Mouse (Mus musculus) gastrocnemius, postnatal 25 days (tissue): ENCODE measurements around the gene Slirp. TPM values are rescaled to one million over a fixed set of nuclear protein-coding genes. Genes with fewer than 3 reads are reported as not detected.
A peak's percentile ranks its signal among the peaks of the same experiment; 100 is the strongest.

ENCODE experiments used
- DNase-seq: peaks from one replicate; pipeline ENCODE4 v3.0.0; 2022
- long read RNA-seq, 2 experiments: library from polyadenylated mRNA; stranded (forward); transcript quantifications; one replicate each; pipeline ENCODE4 v2.0.0; 2021
- total RNA-seq, 2 experiments: library from RNA; stranded (reverse); gene quantifications; 1 replicate in 1 of 2; 2 replicates in 1 of 2; pipeline ENCODE4 v1.2.3; 2021

Gene Slirp
- total RNA-seq = 100 to 1,000 TPM; 135 to 140 TPM
- long read RNA-seq, experiment 1, transcript Slirp-204 (4 exons, 2,701 nt) = major isoform, 355 of 473 reads
- long read RNA-seq, experiment 1, partial matches to known transcripts = 104 of 473 reads
- long read RNA-seq, experiment 1, other reads (novel, unspliced or antisense) = 11 of 473 reads
- long read RNA-seq, experiment 2, transcript Slirp-204 (4 exons, 2,701 nt) = major isoform, 176 of 247 reads
- long read RNA-seq, experiment 2, partial matches to known transcripts = 59 of 247 reads
- long read RNA-seq, experiment 2, other reads (novel, unspliced or antisense) = 9 of 247 reads

- DNase-seq = peak; percentile 85
Observed at GRCm38 (mm10) chr12:87443700-87444122, at the start of gene Slirp, which contains the start of gene Alkbh1. Slirp (plus strand) TSS chr12:87443896. Alkbh1 (minus strand) TSS chr12:87444017.

DNA sequence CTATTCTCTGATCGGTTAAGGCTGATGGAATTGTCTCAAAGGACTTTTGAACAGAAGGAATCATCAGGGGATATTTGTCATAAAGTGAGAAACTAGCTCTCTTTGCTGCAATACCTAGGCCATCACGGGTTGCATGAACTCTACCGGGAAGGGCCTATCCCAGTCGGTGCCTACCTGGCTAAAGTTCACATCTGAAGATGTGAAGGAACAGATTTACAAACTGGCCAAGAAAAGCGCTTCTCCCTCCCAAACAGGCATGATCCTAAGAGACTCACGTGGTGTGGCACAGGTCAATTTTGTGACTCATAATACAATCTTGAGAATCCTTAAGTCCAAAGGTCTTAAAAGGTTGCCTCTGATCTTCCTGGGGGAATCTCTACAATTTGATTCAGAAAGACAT is 49.4 kb upstream of the Slirp start:
- DNase-seq = no peak

DNA sequence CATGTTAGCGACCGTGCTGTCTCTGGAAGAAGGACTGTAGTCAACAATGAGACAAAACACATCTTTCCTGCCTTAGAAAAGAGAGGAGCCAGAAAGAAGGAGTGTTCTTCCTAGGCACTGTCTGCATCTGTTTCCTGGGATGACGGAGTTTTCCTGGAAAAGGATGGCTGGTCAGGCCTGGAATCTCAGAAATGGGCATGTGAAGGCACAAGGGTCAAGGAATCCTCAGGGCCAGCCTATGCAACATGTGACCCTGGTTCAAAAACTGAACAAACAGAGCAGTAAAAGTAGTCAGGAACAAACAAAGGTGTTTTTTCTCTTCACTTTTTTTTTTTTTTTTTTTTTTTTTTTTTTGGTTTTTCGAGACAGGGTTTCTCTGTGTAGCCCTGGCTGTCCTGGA is 46.6 kb upstream of the Slirp start:
- no peak for DNase-seq

DNA sequence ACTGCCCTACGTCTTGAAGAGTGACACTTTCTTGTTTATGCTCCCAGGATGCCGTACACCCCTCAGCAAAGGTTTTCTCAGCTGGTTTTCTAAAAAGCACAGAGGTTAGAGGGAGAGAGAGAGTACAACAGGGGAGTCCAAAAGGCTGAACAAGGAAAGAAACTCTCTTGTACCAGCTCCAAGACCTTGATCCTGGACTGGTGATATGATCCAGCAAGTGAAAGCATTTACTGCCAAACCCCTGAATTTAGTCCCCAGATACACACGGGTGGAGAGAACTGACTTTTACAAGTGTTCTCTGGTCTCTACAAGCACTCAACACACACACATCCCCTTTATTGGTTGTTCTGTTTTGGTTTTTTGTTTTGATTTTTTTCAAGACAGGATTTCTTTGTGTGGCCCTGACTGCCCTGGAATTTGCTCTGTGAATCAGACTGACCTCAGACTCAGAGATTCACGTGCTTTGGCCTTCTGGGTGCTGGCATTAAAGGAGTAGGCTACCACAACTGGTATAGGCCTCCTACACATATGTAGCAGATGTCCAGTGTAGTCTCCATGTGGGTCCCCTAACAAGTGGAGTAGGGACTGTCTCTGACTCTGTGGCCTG is 45.8 kb upstream of the Slirp start:
- DNase-seq = no peak

- no peak for DNase-seq
Observed at GRCm38 (mm10) chr12:87399119-87399819, 44.4 kb upstream of the Slirp start.

GRCm38 (mm10) chr12:87401883-87402282 is 41.8 kb upstream of the Slirp start:
- no peak for DNase-seq

DNA sequence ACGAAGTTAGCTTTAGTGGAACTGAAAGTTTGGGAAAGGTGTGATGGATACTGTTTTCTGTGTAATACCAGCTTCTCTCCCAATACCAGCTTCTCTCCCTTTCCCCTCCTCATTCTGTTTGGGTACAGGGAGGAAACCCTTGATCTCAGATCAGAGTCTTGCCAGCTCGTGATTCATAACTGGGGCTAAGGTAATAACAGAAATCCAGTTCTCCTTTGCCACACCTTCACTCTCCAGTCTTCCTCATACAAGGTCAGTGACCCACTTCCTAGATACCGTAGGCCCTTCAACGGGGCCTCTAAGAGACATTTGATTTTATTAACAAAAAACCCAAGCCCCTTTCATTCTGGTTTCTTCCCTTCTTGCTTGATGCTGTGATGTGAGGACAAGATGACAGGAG is 38.5 kb upstream of the Slirp start:
- DNase-seq = no peak

- DNase-seq = no peak
Observed at GRCm38 (mm10) chr12:87405721-87406120, 38.0 kb upstream of the Slirp start.

DNA sequence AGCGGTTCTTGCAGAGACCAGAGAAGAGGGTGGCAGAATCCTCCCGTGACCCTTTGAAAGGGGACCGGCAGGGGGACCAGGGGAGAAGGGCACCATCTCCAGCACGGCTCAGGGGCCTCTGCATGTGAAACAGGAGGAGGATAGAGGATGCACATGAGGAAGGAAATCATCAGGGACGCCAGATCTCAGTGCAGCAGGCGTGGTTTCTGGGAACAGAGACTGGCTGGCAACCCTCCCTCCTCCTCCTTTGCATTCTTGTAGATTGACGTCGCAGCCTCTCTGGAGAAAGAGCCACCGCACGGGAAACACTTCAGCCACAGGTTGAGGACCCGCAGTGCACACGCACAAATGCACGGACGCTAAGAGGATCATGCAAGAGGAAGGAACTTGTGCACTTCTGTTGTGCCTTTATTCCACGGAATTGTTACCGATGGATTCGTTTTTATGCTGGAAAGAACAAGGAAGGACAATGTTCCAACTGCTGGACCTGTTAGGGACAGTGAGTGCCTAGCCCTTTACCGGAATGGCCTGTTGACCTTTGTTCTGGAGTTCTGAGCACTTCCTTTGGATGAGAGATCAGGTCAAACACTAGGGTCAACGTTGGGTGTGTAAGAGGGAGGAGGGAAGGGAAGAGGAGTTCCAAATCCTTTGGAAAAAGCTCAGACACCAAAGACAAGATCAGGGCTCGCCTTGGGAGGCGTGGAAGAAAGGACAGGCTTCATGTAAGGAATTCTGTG is 35.7 kb upstream of the Slirp start:
- DNase-seq = peak; percentile 24

DNA sequence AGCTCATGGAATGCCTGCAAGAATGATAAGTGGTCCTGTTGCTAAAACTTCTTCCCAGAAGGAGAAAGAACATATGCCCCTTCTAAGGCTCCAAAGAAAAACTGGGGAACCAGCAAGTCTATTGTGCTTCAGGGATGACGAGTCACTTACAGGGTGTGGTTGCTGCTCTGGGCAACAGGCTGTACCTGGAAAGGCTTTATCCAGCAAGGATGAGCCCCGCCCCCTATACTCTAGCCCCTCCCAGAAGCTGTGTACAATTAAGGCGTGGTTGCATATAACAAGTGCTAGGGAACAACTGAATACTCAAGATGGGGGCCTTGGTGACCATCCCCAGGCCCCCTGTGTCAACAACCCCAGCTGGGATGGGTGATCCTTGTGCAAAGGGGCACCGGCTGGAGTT is 34.6 kb upstream of the Slirp start:
- DNase-seq = no peak

- DNase-seq = no peak
Observed at GRCm38 (mm10) chr12:87410999-87411398, 32.7 kb upstream of the Slirp start.

DNA sequence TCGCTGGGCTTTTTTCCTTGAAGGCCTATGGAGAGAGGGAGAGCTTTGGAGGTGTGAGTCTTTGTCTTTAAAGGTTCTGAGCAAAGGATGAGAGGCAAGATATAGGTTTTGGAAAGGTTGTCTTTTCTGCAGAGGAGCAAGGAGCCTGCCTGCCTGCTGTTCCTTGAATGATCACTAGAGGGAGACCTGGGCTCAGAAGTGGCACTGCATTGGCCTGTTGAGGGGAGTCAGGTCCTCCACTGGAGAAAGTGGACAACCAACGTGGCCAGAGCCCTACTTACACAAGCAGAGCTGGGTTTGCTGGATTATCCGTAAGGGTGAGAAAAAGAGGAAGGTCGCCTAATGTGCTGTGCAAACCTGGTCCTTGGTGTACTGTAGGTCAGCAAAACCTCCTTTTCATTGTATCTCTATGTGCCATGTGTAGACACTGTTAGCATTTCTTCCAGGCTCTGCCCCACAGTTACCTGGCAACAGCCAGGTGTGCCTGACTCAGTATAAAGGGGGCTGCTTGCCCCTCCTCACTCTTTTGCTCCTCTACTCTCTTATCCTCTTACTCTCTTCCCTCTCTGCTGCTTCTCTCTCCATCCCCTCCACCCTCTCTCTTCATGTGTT is 30.4 kb upstream of the Slirp start:
- DNase-seq = peak; percentile 22

DNA sequence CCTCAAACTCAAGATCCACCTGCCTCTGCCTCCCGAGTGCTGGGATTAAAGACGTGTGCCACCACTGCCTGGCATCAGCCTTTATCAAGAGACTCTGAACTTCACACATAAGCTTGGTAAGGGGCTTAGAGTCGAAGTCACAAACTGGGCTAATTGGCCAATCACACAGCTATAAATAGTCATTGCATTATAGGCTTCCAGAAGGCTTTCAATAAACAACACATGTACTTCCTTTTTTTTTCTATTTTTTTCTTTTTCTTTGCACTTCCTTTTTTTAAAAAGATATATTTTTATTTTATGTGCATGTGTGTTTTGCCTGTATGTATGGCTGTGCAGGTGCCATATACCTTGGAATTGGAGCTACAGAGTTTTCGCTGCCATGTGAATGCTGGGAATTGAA is 28.3 kb upstream of the Slirp start:
- DNase-seq = no peak

DNA sequence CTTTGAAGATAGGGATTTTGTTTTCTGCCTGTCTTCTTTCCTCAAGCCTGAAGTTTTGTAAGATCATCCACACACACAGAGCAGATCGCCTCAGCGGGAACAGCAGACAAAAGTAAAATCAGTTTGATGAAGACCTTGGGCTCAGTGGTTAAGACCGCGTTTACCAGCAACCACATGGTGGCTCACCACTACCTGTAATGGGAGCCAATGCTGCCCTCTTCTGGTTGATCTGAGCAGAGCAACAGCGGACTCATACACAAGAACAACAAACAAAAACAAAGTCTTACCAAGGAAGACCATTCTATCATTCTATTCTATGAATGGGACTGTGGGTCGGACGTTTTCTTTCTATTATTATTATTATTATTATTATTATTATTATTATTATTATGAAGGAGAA is 27.0 kb upstream of the Slirp start:
- no peak for DNase-seq

DNA sequence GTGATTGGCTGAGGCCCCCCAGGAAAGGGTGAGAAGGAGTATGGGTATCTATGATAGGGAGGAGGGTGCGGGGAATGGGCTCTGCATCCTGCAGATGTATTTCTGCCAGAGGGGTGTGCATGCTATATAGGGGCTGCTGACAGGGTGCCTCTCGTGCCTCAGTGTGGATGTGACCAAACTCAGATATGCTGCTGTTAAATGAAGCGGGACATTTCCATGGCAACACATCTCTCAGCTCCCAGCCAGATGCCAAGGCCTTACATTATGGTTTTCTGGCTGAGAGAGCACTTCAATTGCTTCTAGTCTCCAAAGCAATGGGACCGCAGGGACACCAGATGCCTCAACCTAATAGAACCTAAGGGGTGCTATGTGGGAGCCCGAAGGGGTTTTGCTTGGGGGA is 24.8 kb upstream of the Slirp start:
- no peak for DNase-seq

- no peak for DNase-seq
Observed at GRCm38 (mm10) chr12:87419974-87420485, 23.7 kb upstream of the Slirp start.

- no peak for DNase-seq
Observed at GRCm38 (mm10) chr12:87421708-87422507, 21.8 kb upstream of the Slirp start.

GRCm38 (mm10) chr12:87423700-87424099 is 20.0 kb upstream of the Slirp start:
- DNase-seq = no peak

DNA sequence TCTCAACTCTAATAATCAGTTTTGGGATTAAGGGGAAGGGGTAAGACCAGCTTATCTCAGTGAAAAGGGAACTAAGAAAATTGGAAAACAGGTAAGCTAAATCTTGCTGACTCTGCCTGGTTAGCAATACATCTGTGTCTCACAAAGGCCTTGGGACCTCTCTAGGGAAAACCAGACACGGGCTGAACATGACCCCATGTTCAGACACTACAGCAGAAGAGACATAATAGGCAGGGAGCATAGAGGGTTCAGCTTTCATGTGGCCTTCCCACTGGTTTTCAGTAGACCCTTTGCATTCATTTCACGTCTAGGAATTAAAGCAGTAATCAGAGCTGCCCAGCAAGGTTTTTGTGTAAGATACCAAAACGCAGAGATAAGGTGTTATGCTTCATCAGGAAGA is 19.2 kb upstream of the Slirp start:
- no peak for DNase-seq

DNA sequence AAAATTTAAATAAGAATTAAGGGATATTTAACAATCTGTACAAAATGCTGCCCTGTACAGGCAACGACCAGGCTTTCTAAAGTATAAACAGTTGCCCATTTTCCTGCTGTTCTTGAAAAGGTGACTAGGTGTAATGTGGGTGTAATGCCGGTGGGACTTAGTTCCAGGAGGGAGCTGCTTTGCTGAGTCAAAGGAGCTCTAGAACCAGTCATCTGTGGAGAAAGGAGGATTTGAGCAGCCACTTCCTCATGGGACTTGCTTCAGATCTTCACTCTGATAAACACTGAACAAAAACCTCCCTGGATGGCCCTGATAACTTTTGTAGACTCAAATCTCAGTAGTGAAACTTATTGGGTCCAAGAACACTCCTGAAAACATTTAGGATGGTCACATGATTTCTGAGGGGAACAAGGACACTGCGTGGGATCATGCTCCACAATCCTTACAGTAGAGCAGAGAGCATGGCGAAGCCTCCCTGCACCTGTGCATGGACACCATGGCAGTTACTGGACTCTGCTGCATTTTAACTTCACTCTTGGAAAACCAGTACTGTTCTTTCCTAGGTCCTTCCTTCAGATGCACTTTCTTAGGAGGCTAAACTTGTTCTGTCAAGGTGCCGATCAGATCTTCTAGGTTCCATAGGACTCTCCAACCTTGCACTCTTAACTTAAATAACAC is 17.2 kb upstream of the Slirp start:
- DNase-seq = no peak

DNA sequence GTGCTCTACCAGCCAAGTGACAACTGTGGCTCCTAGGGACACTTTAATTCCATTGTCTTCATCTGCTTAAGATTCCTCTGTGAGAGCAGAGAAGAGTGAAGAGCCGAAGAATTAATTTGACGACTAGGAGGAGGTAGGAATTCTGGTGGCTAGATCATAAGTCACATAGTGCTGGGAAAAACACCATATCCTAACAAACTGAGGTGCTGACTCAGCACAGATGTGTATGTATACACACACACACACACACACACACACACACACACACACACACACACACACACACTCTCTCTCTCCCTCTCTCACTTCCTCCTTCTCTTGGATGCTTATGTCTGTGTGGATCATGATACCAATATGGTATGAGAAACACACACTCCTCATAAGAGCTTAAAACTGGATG is 15.4 kb upstream of the Slirp start:
- DNase-seq = no peak
